Mouse (Mus musculus): ENCODE results near the gene Gm20388.

The Gm20388 gene

GRCm38 (mm10) chr8:121717982-121718425, 1807.4 kb downstream of the Gm20388 start:
- in situ Hi-C loops (cut with MboI, MseI): no loop called here

GRCm38 (mm10) chr8:121718925-121719324, 1808.3 kb downstream of the Gm20388 start:
- in situ Hi-C loops (cut with MboI, MseI): no loop called here

- in situ Hi-C loops (cut with MboI, MseI): no loop called here
These were observed 1810.4 kb downstream of the Gm20388 start for GRCm38 (mm10) chr8:121721072-121721471.

- in situ Hi-C loops (cut with MboI, MseI): no loop called here
These were observed 1813.2 kb downstream of the Gm20388 start for GRCm38 (mm10) chr8:121723846-121724245.

GRCm38 (mm10) chr8:121727164-121727563, 1816.5 kb downstream of the Gm20388 start:
- in situ Hi-C loops (cut with MboI, MseI): no loop called here

- in situ Hi-C loops (cut with MboI, MseI): no loop called here
These were observed 1818.7 kb downstream of the Gm20388 start, which contains the start of gene Jph3 for GRCm38 (mm10) chr8:121729323-121729722. Jph3 (plus strand) TSS chr8:121729623.

GRCm38 (mm10) chr8:121729754-121730153, 1819.1 kb downstream of the Gm20388 start:
- in situ Hi-C loops (cut with MboI, MseI): no loop called here

GRCm38 (mm10) chr8:121730170-121730569, 1819.5 kb downstream of the Gm20388 start:
- in situ Hi-C loops (cut with MboI, MseI): no loop called here

GRCm38 (mm10) chr8:121730646-121731045, 1820.0 kb downstream of the Gm20388 start:
- in situ Hi-C loops (cut with MboI, MseI): no loop called here

- in situ Hi-C loops (cut with MboI, MseI): no loop called here
These were observed 1820.4 kb downstream of the Gm20388 start for GRCm38 (mm10) chr8:121731060-121731459.

GRCm38 (mm10) chr8:121731471-121732333, 1821.1 kb downstream of the Gm20388 start:
- in situ Hi-C loops (cut with MboI, MseI): no loop called here

GRCm38 (mm10) chr8:121732334-121732665, 1821.7 kb downstream of the Gm20388 start:
- in situ Hi-C loops (cut with MboI, MseI): no loop called here

- in situ Hi-C loops (cut with MboI, MseI): no loop called here
These were observed 1823.6 kb downstream of the Gm20388 start for GRCm38 (mm10) chr8:121734262-121734661.

- in situ Hi-C loops (cut with MboI, MseI): no loop called here
These were observed 1825.6 kb downstream of the Gm20388 start for GRCm38 (mm10) chr8:121736236-121736635.

GRCm38 (mm10) chr8:121740721-121741120, 1830.1 kb downstream of the Gm20388 start:
- in situ Hi-C loops (cut with MboI, MseI): no loop called here

GRCm38 (mm10) chr8:121749501-121749900, 1838.9 kb downstream of the Gm20388 start:
- in situ Hi-C loops (cut with MboI, MseI): no loop called here

- in situ Hi-C loops (cut with MboI, MseI): loop anchor here (10.0 kb wide), 1 partner anchor 174 kb away; no protein-coding TSS in a partner anchor
These were observed 1839.9 kb downstream of the Gm20388 start for GRCm38 (mm10) chr8:121750512-121750911.

- in situ Hi-C loops (cut with MboI, MseI): loop anchor here (10.0 kb wide), 1 partner anchor 173 kb away; no protein-coding TSS in a partner anchor
These were observed 1840.8 kb downstream of the Gm20388 start for GRCm38 (mm10) chr8:121751407-121751806.

- in situ Hi-C loops (cut with MboI, MseI): loop anchor here (10.0 kb wide), 1 partner anchor 166 kb away; no protein-coding TSS in a partner anchor
These were observed 1847.8 kb downstream of the Gm20388 start for GRCm38 (mm10) chr8:121758470-121758869.

GRCm38 (mm10) chr8:121760484-121760883, 1849.8 kb downstream of the Gm20388 start:
- in situ Hi-C loops (cut with MboI, MseI): no loop called here

GRCm38 (mm10) chr8:121761480-121761879, 1850.8 kb downstream of the Gm20388 start:
- in situ Hi-C loops (cut with MboI, MseI): no loop called here

- in situ Hi-C loops (cut with MboI, MseI): no loop called here
These were observed 1852.5 kb downstream of the Gm20388 start for GRCm38 (mm10) chr8:121762999-121763699.

- in situ Hi-C loops (cut with MboI, MseI): no loop called here
These were observed 1853.0 kb downstream of the Gm20388 start for GRCm38 (mm10) chr8:121763700-121764013.

Measured in T-helper 1 cell (primary cell).